Mouse (Mus musculus): ENCODE results near the gene Disc1. TPM values are rescaled to one million over a fixed set of nuclear protein-coding genes. Genes with fewer than 3 reads are reported as not detected.
A peak's percentile ranks its signal among the peaks of the same experiment; 100 is the strongest.

Disc1 gene
- polyA plus RNA-seq, 1 experiment, result 0.28 TPM

- no peak for TF ChIP-seq POLR2A (IDR thresholded peaks at IDR 0.05; ENCODE audit: low read depth, low read length)
- no peak for TF ChIP-seq CTCF (IDR thresholded peaks at IDR 0.05; ENCODE audit: extremely low read depth, insufficient read length, insufficient replicate concordance, low read depth, low read length)
- Histone ChIP-seq H3K36me3 (ENCODE audit: control insufficient read depth, insufficient read depth, low read length) (no peaks in the 10 kb centered on the region), H3K27me3 (ENCODE audit: control insufficient read depth, insufficient read depth, low read length) (no peaks in the 10 kb centered on the region), H3K4me3 (ENCODE audit: low read depth, low read length) (no peak overlapping the region), H3K4me1 (ENCODE audit: control insufficient read depth, insufficient read depth, insufficient read length, low read length) (no peaks in the 10 kb centered on the region), H3K27ac (ENCODE audit: insufficient read depth, low read depth, low read length) (no peak overlapping the region)
- WGBS, result 20% methylated on average over 10 of the region's 10 CpGs
Observed at GRCm38 (mm10) chr8:125187044-125187443, 133.0 kb downstream of the Disc1 start.

- Histone ChIP-seq H3K27me3 (ENCODE audit: control insufficient read depth, insufficient read depth, low read length) (no peaks in the 10 kb centered on the region), H3K27ac (ENCODE audit: insufficient read depth, low read depth, low read length) (no peak overlapping the region), H3K4me1 (ENCODE audit: control insufficient read depth, insufficient read depth, insufficient read length, low read length) (no peaks in the 10 kb centered on the region), H3K36me3 (ENCODE audit: control insufficient read depth, insufficient read depth, low read length) (no peaks in the 10 kb centered on the region), H3K4me3 (ENCODE audit: low read depth, low read length) (no peak overlapping the region)
- TF ChIP-seq CTCF (IDR thresholded peaks at IDR 0.05; ENCODE audit: extremely low read depth, insufficient read length, insufficient replicate concordance, low read depth, low read length) (no peak), POLR2A (IDR thresholded peaks at IDR 0.05; ENCODE audit: low read depth, low read length) (no peak)
- 81% methylated on average over 5 of the region's 5 CpGs for WGBS
Observed at GRCm38 (mm10) chr8:125193701-125194100, 139.7 kb downstream of the Disc1 start.

GRCm38 (mm10) chr8:125195121-125195520 lies 141.1 kb downstream of the Disc1 start:
- Histone ChIP-seq H3K36me3 (ENCODE audit: control insufficient read depth, insufficient read depth, low read length) (no peaks in the 10 kb centered on the region), H3K4me3 (ENCODE audit: low read depth, low read length) (no peak overlapping the region), H3K27me3 (ENCODE audit: control insufficient read depth, insufficient read depth, low read length) (no peaks in the 10 kb centered on the region), H3K4me1 (ENCODE audit: control insufficient read depth, insufficient read depth, insufficient read length, low read length) (no peaks in the 10 kb centered on the region), H3K27ac (ENCODE audit: insufficient read depth, low read depth, low read length) (no peak overlapping the region)
- WGBS, result 85% methylated on average over 9 of the region's 9 CpGs
- TF ChIP-seq POLR2A (IDR thresholded peaks at IDR 0.05; ENCODE audit: low read depth, low read length) (no peak), CTCF (IDR thresholded peaks at IDR 0.05; ENCODE audit: extremely low read depth, insufficient read length, insufficient replicate concordance, low read depth, low read length) (no peak)

- no peak overlapping the region for H3K27ac ChIP-seq (ENCODE audit: insufficient read depth, low read depth, low read length)
- TF ChIP-seq POLR2A (IDR thresholded peaks at IDR 0.05; ENCODE audit: low read depth, low read length), result no peak
- no peak for TF ChIP-seq CTCF (IDR thresholded peaks at IDR 0.05; ENCODE audit: extremely low read depth, insufficient read length, insufficient replicate concordance, low read depth, low read length)
- 74% methylated on average over 14 of the region's 14 CpGs for WGBS
- no peaks in the 10 kb centered on the region for H3K36me3 ChIP-seq (ENCODE audit: control insufficient read depth, insufficient read depth, low read length)
- no peaks in the 10 kb centered on the region for H3K4me1 ChIP-seq (ENCODE audit: control insufficient read depth, insufficient read depth, insufficient read length, low read length)
- no peaks in the 10 kb centered on the region for H3K27me3 ChIP-seq (ENCODE audit: control insufficient read depth, insufficient read depth, low read length)
- H3K4me3 ChIP-seq (ENCODE audit: low read depth, low read length), result no peak overlapping the region
Observed at GRCm38 (mm10) chr8:125196573-125197094, 142.6 kb downstream of the Disc1 start.

- Histone ChIP-seq H3K4me3 (ENCODE audit: low read depth, low read length) (no peak overlapping the region), H3K27me3 (ENCODE audit: control insufficient read depth, insufficient read depth, low read length) (no peaks in the 10 kb centered on the region), H3K27ac (ENCODE audit: insufficient read depth, low read depth, low read length) (no peak overlapping the region), H3K36me3 (ENCODE audit: control insufficient read depth, insufficient read depth, low read length) (no peaks in the 10 kb centered on the region), H3K4me1 (ENCODE audit: control insufficient read depth, insufficient read depth, insufficient read length, low read length) (no peaks in the 10 kb centered on the region)
- TF ChIP-seq POLR2A (IDR thresholded peaks at IDR 0.05; ENCODE audit: low read depth, low read length) (no peak), CTCF (IDR thresholded peaks at IDR 0.05; ENCODE audit: extremely low read depth, insufficient read length, insufficient replicate concordance, low read depth, low read length) (no peak)
- WGBS, result 86% methylated on average over 7 of the region's 7 CpGs
Observed at GRCm38 (mm10) chr8:125197341-125198002, 143.5 kb downstream of the Disc1 start.

- TF ChIP-seq CTCF (IDR thresholded peaks at IDR 0.05; ENCODE audit: extremely low read depth, insufficient read length, insufficient replicate concordance, low read depth, low read length), result no peak
- no peak for TF ChIP-seq POLR2A (IDR thresholded peaks at IDR 0.05; ENCODE audit: low read depth, low read length)
- Histone ChIP-seq H3K4me3 (ENCODE audit: low read depth, low read length) (no peak overlapping the region), H3K4me1 (ENCODE audit: control insufficient read depth, insufficient read depth, insufficient read length, low read length) (no peaks in the 10 kb centered on the region), H3K27ac (ENCODE audit: insufficient read depth, low read depth, low read length) (peak overlapping the region; percentile 39; the same call in 1 of the 2 replicates), H3K27me3 (ENCODE audit: control insufficient read depth, insufficient read depth, low read length) (no peaks in the 10 kb centered on the region), H3K36me3 (ENCODE audit: control insufficient read depth, insufficient read depth, low read length) (no peaks in the 10 kb centered on the region)
- 77% methylated on average over 9 of the region's 9 CpGs for WGBS
Observed at GRCm38 (mm10) chr8:125198420-125199196, 144.6 kb downstream of the Disc1 start.

Data from small intestine, adult 2 months (tissue).